Mouse (Mus musculus) embryo, embryonic 9.5 days (tissue): ENCODE results near the gene Doxl2.

ENCODE experiments used
- DNase-seq: peaks from one replicate; pipeline ENCODE4 v3.0.0-alpha.2; 2017; ENCODE audit errors: extremely low spot score

Doxl2 gene

GRCm38 (mm10) chr6:49009161-49009555, 34.4 kb downstream of the Doxl2 start:
- no peak for DNase-seq

GRCm38 (mm10) chr6:49009665-49010064, 34.9 kb downstream of the Doxl2 start:
- DNase-seq, result no peak

- no peak for DNase-seq
Measured at GRCm38 (mm10) chr6:49011191-49011590, 36.4 kb downstream of the Doxl2 start.

GRCm38 (mm10) chr6:49013023-49013422, 38.3 kb downstream of the Doxl2 start:
- no peak for DNase-seq

- DNase-seq, result no peak
Measured at GRCm38 (mm10) chr6:49013458-49013857, 38.7 kb downstream of the Doxl2 start.

- DNase-seq, result no peak
Measured at GRCm38 (mm10) chr6:49017150-49017549, 42.4 kb downstream of the Doxl2 start.

- DNase-seq, result no peak
Measured at GRCm38 (mm10) chr6:49019341-49019740, 44.6 kb downstream of the Doxl2 start.

GRCm38 (mm10) chr6:49021141-49022012, 46.6 kb downstream of the Doxl2 start:
- DNase-seq, result no peak

- no peak for DNase-seq
Measured at GRCm38 (mm10) chr6:49022384-49022783, 47.6 kb downstream of the Doxl2 start.

- DNase-seq, result no peak
Measured at GRCm38 (mm10) chr6:49023315-49023714, 48.6 kb downstream of the Doxl2 start.

GRCm38 (mm10) chr6:49025290-49025689, 50.5 kb downstream of the Doxl2 start:
- no peak for DNase-seq

GRCm38 (mm10) chr6:49026496-49026895, 51.7 kb downstream of the Doxl2 start:
- no peak for DNase-seq

GRCm38 (mm10) chr6:49028019-49028418, 53.3 kb downstream of the Doxl2 start:
- no peak for DNase-seq
